Mouse (Mus musculus) midbrain, postnatal 0 days (tissue): ENCODE measurements around the gene Nr1h2. TPM values are rescaled to one million over a fixed set of nuclear protein-coding genes. Genes with fewer than 3 reads are reported as not detected.

ENCODE experiments used
- ATAC-seq: fragments of 200-750 bp; cut with Nextera tagmentation; 2 replicates; pipeline ENCODE4 v1.8.0; 2017; ENCODE audit warnings: moderate number of reproducible peaks, mild to moderate bottlenecking, moderate TSS enrichment, moderate library complexity; ENCODE audit not compliant: low FRiP score
- DNase-seq: peaks from one replicate; pipeline ENCODE4 v3.0.0-alpha.2; 2015; ENCODE audit warnings: low spot score
- H3K27ac ChIP-seq: fragments of 300-500 bp; sonication (generic); 2 replicates; pipeline ENCODE4 v1.5.1; 2014; ENCODE audit warnings: low read depth, mild to moderate bottlenecking, low read length, mixed read lengths
- H3K27me3 ChIP-seq: fragments of 300-500 bp; sonication (generic); 2 replicates; pipeline ENCODE4 v1.6.1; 2014; ENCODE audit warnings: low read length, control low read depth, mixed read lengths; ENCODE audit not compliant: insufficient read depth
- H3K36me3 ChIP-seq: fragments of 300-500 bp; sonication (generic); 2 replicates; pipeline ENCODE4 v1.6.1; 2014; ENCODE audit warnings: low read length, control low read depth, mixed read lengths; ENCODE audit not compliant: insufficient read depth
- H3K4me1 ChIP-seq: fragments of 300-500 bp; sonication (generic); 2 replicates; pipeline ENCODE4 v1.6.1; 2014; ENCODE audit warnings: mild to moderate bottlenecking, control low read depth, antibody characterized with exemption, low read length, mixed read lengths; ENCODE audit not compliant: insufficient read depth
- H3K4me2 ChIP-seq: fragments of 300-500 bp; sonication (generic); 2 replicates; pipeline ENCODE4 v1.6.1; 2014; ENCODE audit warnings: low read depth, mild to moderate bottlenecking, low read length, mixed read lengths; ENCODE audit not compliant: poor library complexity, severe bottlenecking
- H3K4me3 ChIP-seq: fragments of 300-500 bp; sonication (generic); 2 replicates; pipeline ENCODE4 v1.5.1; 2014; ENCODE audit warnings: low read depth, mild to moderate bottlenecking, low read length, moderate library complexity
- H3K9ac ChIP-seq: fragments of 300-500 bp; sonication (generic); replicated peaks from 2 replicates; pipeline ENCODE4 v1.6.1; 2014; ENCODE audit warnings: mild to moderate bottlenecking, low read length, moderate library complexity, mixed read lengths; ENCODE audit not compliant: poor library complexity, severe bottlenecking
- H3K9me3 ChIP-seq: fragments of 300-500 bp; sonication (generic); 2 replicates; pipeline ENCODE4 v1.6.1; 2016; ENCODE audit warnings: low read length, control low read depth
- CTCF ChIP-seq: IDR thresholded peaks from 2 replicates; pipeline ENCODE4 v1.5.1; 2016; ENCODE audit warnings: antibody characterized with exemption, mild to moderate bottlenecking
- WGBS: fragments of 180-500 bp; shearing (Covaris S2); extraction: QIAGEN DNeasy Blood & Tissue Kit; methylation state at CpG from one replicate; pipeline ENCODE4 v1.1.7; 2014; 5-methylcytosine and 5-hydroxymethylcytosine counted together
- polyA plus RNA-seq: library from polyadenylated mRNA; unstranded; fragments of >200 nt; fragmentation: Nextera tagmentation; extraction: Ambion mirVana; gene quantifications from 2 replicates; pipeline ENCODE4 v1.2.1, GENCODE M21; 2015
- total RNA-seq: library from RNA; depleted of rRNA; stranded (reverse); fragments of >200 nt; gene quantifications from 2 replicates; pipeline ENCODE4 v1.2.3, GENCODE M21; 2014

Gene Nr1h2
- total and polyA plus RNA-seq, 2 experiments from 2014 or later: 41.2 to 46.8 TPM

GRCm38 (mm10) chr7:44572213-44572701 is 18.5 kb upstream of the Nr1h2 start, which contains the start of gene Napsa:
TSS of gene Napsa (plus strand) at chr7:44572380.
- H3K36me3 ChIP-seq: no peaks in the 10 kb centered on the region
- H3K9me3 ChIP-seq: no peaks in the 10 kb centered on the region
- ATAC-seq: no peak
- no peaks in the 10 kb centered on the region for H3K27me3 ChIP-seq
- no peak within 1 kb of the TSS for H3K4me3 ChIP-seq
- H3K4me2 ChIP-seq: no peak within 1 kb of the TSS
- no peak for DNase-seq
- no peak within 1 kb of the TSS for H3K9ac ChIP-seq
- no peak for TF ChIP-seq CTCF
- WGBS: 36% methylated on average over 7 of the region's 7 CpGs
- H3K4me1 ChIP-seq: no peaks in the 10 kb centered on the region
- no peak within 1 kb of the TSS for H3K27ac ChIP-seq

- no peaks in the 10 kb centered on the region for H3K27me3 ChIP-seq
- H3K9ac ChIP-seq: no peak overlapping the region
- H3K27ac ChIP-seq: no peak overlapping the region
- H3K9me3 ChIP-seq: no peaks in the 10 kb centered on the region
- no peak overlapping the region for H3K4me3 ChIP-seq
- H3K4me2 ChIP-seq: no peak overlapping the region
- no peaks in the 10 kb centered on the region for H3K4me1 ChIP-seq
- no peaks in the 10 kb centered on the region for H3K36me3 ChIP-seq
- no peak for TF ChIP-seq CTCF
- 39% methylated on average over 4 of the region's 4 CpGs for WGBS
- ATAC-seq: no peak
- DNase-seq: no peak
Observed at GRCm38 (mm10) chr7:44571811-44572210, 18.1 kb upstream of the Nr1h2 start.

GRCm38 (mm10) chr7:44570989-44571388 is 17.2 kb upstream of the Nr1h2 start:
- DNase-seq (no peak), ATAC-seq (no peak)
- TF ChIP-seq CTCF: no peak
- Histone ChIP-seq H3K36me3 (no peaks in the 10 kb centered on the region), H3K27ac (no peak overlapping the region), H3K4me2 (no peak overlapping the region), H3K9ac (no peak overlapping the region), H3K4me3 (no peak overlapping the region), H3K4me1 (no peaks in the 10 kb centered on the region), H3K27me3 (no peaks in the 10 kb centered on the region), H3K9me3 (no peaks in the 10 kb centered on the region)
- WGBS: 83% methylated on average over 6 of the region's 6 CpGs

- no peak for ATAC-seq
- H3K27ac ChIP-seq: no peak overlapping the region
- WGBS: 74% methylated on average over 9 of the region's 9 CpGs
- H3K36me3 ChIP-seq: no peaks in the 10 kb centered on the region
- no peak for DNase-seq
- H3K9ac ChIP-seq: no peak overlapping the region
- no peak for TF ChIP-seq CTCF
- no peaks in the 10 kb centered on the region for H3K27me3 ChIP-seq
- H3K4me3 ChIP-seq: no peak overlapping the region
- no peaks in the 10 kb centered on the region for H3K9me3 ChIP-seq
- H3K4me1 ChIP-seq: no peaks in the 10 kb centered on the region
- H3K4me2 ChIP-seq: no peak overlapping the region
Observed at GRCm38 (mm10) chr7:44568803-44569202, 15.1 kb upstream of the Nr1h2 start.

- H3K4me3 ChIP-seq: no peak overlapping the region
- no peaks in the 10 kb centered on the region for H3K4me1 ChIP-seq
- no peak for TF ChIP-seq CTCF
- H3K9ac ChIP-seq: no peak overlapping the region
- ATAC-seq: no peak
- no peaks in the 10 kb centered on the region for H3K36me3 ChIP-seq
- H3K9me3 ChIP-seq: no peaks in the 10 kb centered on the region
- no peak overlapping the region for H3K4me2 ChIP-seq
- no peak for DNase-seq
- no peaks in the 10 kb centered on the region for H3K27me3 ChIP-seq
- no peak overlapping the region for H3K27ac ChIP-seq
- 82% methylated on average over 6 of the region's 6 CpGs for WGBS
Observed at GRCm38 (mm10) chr7:44565414-44565813, 11.7 kb upstream of the Nr1h2 start.

- DNase-seq (no peak), ATAC-seq (no peak)
- Histone ChIP-seq H3K9ac (no peak overlapping the region), H3K9me3 (no peaks in the 10 kb centered on the region), H3K4me3 (no peak overlapping the region), H3K4me1 (no peaks in the 10 kb centered on the region), H3K36me3 (no peaks in the 10 kb centered on the region), H3K4me2 (no peak overlapping the region), H3K27ac (no peak overlapping the region), H3K27me3 (no peaks in the 10 kb centered on the region)
- 78% methylated on average over 10 of the region's 10 CpGs for WGBS
- no peak for TF ChIP-seq CTCF
Observed at GRCm38 (mm10) chr7:44564486-44564885, 10.7 kb upstream of the Nr1h2 start.
